Mouse (Mus musculus) CH12.LX (cell line): ENCODE measurements around the gene Fstl4. TPM values are rescaled to one million over a fixed set of nuclear protein-coding genes. Genes with fewer than 3 reads are reported as not detected.

ENCODE experiments used
- DNase-seq: peaks from one replicate; pipeline ENCODE4 v3.0.0-alpha.2; 2013; ENCODE audit errors: extremely low read depth
- H3K27ac ChIP-seq: 2 replicates; pipeline ENCODE4 v1.5.1; 2012; ENCODE audit warnings: low read depth, mild to moderate bottlenecking, control low read depth, moderate library complexity; ENCODE audit not compliant: insufficient read depth
- H3K27me3 ChIP-seq: replicated peaks from 2 replicates; pipeline ENCODE3; 2012; ENCODE audit warnings: inconsistent platforms
- H3K36me3 ChIP-seq, 2 experiments: replicated peaks in 1 of 2; 2 replicates each; pipeline versions ENCODE3 to v1.6.1; 2012; ENCODE audit warnings: inconsistent platforms in 1 of 2, low read length in 1 of 2, mild to moderate bottlenecking in 1 of 2, mixed read lengths in 1 of 2, moderate library complexity in 1 of 2; ENCODE audit not compliant: control insufficient read depth in 1 of 2, insufficient read depth in 1 of 2
- H3K4me1 ChIP-seq, 2 experiments: 2 replicates each; pipeline ENCODE4 v1.6.1; 2012; ENCODE audit warnings: inconsistent platforms in 1 of 2, moderate library complexity in 1 of 2; ENCODE audit not compliant: insufficient read depth in 2 of 2, control insufficient read depth in 1 of 2
- H3K4me2 ChIP-seq: 2 replicates; pipeline ENCODE4 v1.6.1; 2012; ENCODE audit warnings: low read depth, mild to moderate bottlenecking, control low read depth; ENCODE audit not compliant: poor library complexity, insufficient read depth, severe bottlenecking
- H3K4me3 ChIP-seq, 3 experiments: fragments of 150-350 bp in 1 of 3; sonication (generic) in 1 of 3; replicated peaks in 1 of 3; 2 replicates each; pipeline versions ENCODE3 to v1.5.1; 2011 to 2012; ENCODE audit warnings: low read depth in 2 of 3, low read length in 2 of 3, mild to moderate bottlenecking in 2 of 3, moderate library complexity in 2 of 3, control low read depth in 1 of 3, improper control_type of control experiment in 1 of 3, inconsistent platforms in 1 of 3, mixed read lengths in 1 of 3; ENCODE audit not compliant: poor library complexity in 1 of 3
- H3K79me2 ChIP-seq: replicated peaks from 2 replicates; pipeline ENCODE4 v1.6.1; 2012; ENCODE audit warnings: mild to moderate bottlenecking, moderate library complexity; ENCODE audit not compliant: control insufficient read depth, poor library complexity, insufficient read depth, severe bottlenecking; ENCODE audit errors: extremely low read depth
- H3K9ac ChIP-seq: 2 replicates; pipeline ENCODE4 v1.6.1; 2012; ENCODE audit warnings: low read depth, mild to moderate bottlenecking, control low read depth, moderate library complexity; ENCODE audit not compliant: insufficient read depth
- H3K9me3 ChIP-seq: replicated peaks from 2 replicates; pipeline ENCODE3; 2012; ENCODE audit warnings: low read length, inconsistent platforms, mixed read lengths
- BHLHE40 ChIP-seq: IDR thresholded peaks from 2 replicates; pipeline ENCODE4 v1.6.1; 2011; ENCODE audit warnings: mild to moderate bottlenecking, low read depth, low read length, improper control_type of control experiment
- CHD2 ChIP-seq: IDR thresholded peaks from 2 replicates; pipeline ENCODE4 v1.6.1; 2011; ENCODE audit warnings: low read length, improper control_type of control experiment
- CTCF ChIP-seq, 2 experiments: IDR thresholded peaks in 1 of 2; conservative IDR thresholded peaks in 1 of 2; 2 replicates each; pipeline ENCODE4 v1.5.1; 2011 to 2012; ENCODE audit warnings: low read depth in 2 of 2, low read length in 2 of 2, improper control_type of control experiment in 1 of 2, inconsistent platforms in 1 of 2, mild to moderate bottlenecking in 1 of 2, moderate library complexity in 1 of 2
- ETS1 ChIP-seq: conservative IDR thresholded peaks from 2 replicates; pipeline ENCODE4 v1.6.1; 2012; ENCODE audit warnings: low read depth, mild to moderate bottlenecking, inconsistent platforms, low read length, improper control_type of control experiment, moderate library complexity
- IRF4 ChIP-seq: IDR thresholded peaks from 2 replicates; pipeline ENCODE4 v1.6.1; 2014; ENCODE audit warnings: low read depth, mild to moderate bottlenecking, inconsistent platforms, low read length, improper control_type of control experiment
- JUND ChIP-seq: conservative IDR thresholded peaks from 2 replicates; pipeline ENCODE4 v1.6.1; 2011; ENCODE audit warnings: low read depth, low read length, improper control_type of control experiment
- KAT2A ChIP-seq: IDR thresholded peaks from 2 replicates; pipeline ENCODE4 v1.6.1; 2012; ENCODE audit warnings: low read length, improper control_type of control experiment, inconsistent platforms; ENCODE audit not compliant: insufficient replicate concordance
- MAFK ChIP-seq: IDR thresholded peaks from 2 replicates; pipeline ENCODE4 v1.6.1; 2011; ENCODE audit warnings: low read length, improper control_type of control experiment; ENCODE audit not compliant: insufficient replicate concordance
- MXI1 ChIP-seq: IDR thresholded peaks from 2 replicates; pipeline ENCODE4 v1.6.1; 2011; ENCODE audit warnings: mild to moderate bottlenecking, low read depth, low read length, improper control_type of control experiment
- PAX5 ChIP-seq: IDR thresholded peaks from 2 replicates; pipeline ENCODE4 v1.6.1; 2012; ENCODE audit warnings: low read length, inconsistent platforms, mixed read lengths
- POLR2A ChIP-seq: IDR thresholded peaks from 2 replicates; pipeline ENCODE4 v1.6.1; 2011; ENCODE audit warnings: low read depth, mild to moderate bottlenecking, improper control_type of control experiment, low read length
- POLR2AphosphoS2 ChIP-seq: IDR thresholded peaks from 2 replicates; pipeline ENCODE4 v1.6.1; 2011; ENCODE audit warnings: low read depth, low read length, improper control_type of control experiment
- RAD21 ChIP-seq: IDR thresholded peaks from 2 replicates; pipeline ENCODE4 v1.6.1; 2011; ENCODE audit warnings: low read depth, mild to moderate bottlenecking, low read length, improper control_type of control experiment, moderate library complexity
- SMC3 ChIP-seq: IDR thresholded peaks from 2 replicates; pipeline ENCODE4 v1.6.1; 2011; ENCODE audit warnings: low read depth, low read length, improper control_type of control experiment
- TBP ChIP-seq: conservative IDR thresholded peaks from 2 replicates; pipeline ENCODE4 v1.6.1; 2011; ENCODE audit warnings: low read depth, low read length, improper control_type of control experiment
- UBTF ChIP-seq: IDR thresholded peaks from 2 replicates; pipeline ENCODE4 v1.6.1; 2012; ENCODE audit warnings: low read depth, mild to moderate bottlenecking, inconsistent platforms, low read length, improper control_type of control experiment, moderate library complexity
- USF1 ChIP-seq: IDR thresholded peaks from 2 replicates; pipeline ENCODE4 v1.6.1; 2014; ENCODE audit warnings: low read depth, mild to moderate bottlenecking, inconsistent platforms, low read length, improper control_type of control experiment
- USF2 ChIP-seq: conservative IDR thresholded peaks from 2 replicates; pipeline ENCODE4 v1.6.1; 2011; ENCODE audit warnings: low read depth, low read length, improper control_type of control experiment
- ZKSCAN1 ChIP-seq: IDR thresholded peaks from 2 replicates; pipeline ENCODE4 v1.6.1; 2012; ENCODE audit warnings: low read depth, inconsistent platforms, low read length, improper control_type of control experiment, borderline replicate concordance
- ZNF384 ChIP-seq: IDR thresholded peaks from 2 replicates; pipeline ENCODE4 v1.6.1; 2012; ENCODE audit warnings: low read depth, low read length, improper control_type of control experiment, inconsistent platforms
- dilution Hi-C: fragments of 300-500 bp; cut with MboI; formaldehyde crosslinking; loops from 2 replicates; pipeline ENCODE4 v1.14.3; 2020; ENCODE audit warnings: low sequenced_read_pairs; ENCODE audit not compliant: extremely low pct_unique_long_range_greater_than_20kb, extremely low pct_ligation_motif_present
- in situ Hi-C: fragments of 300-500 bp; cut with MboI; formaldehyde crosslinking; loops from 3 replicates; pipeline ENCODE4 v1.14.3; 2019; ENCODE audit warnings: low sequenced_read_pairs, low pct_ligation_motif_present, low pct_unique_long_range_greater_than_20kb, mixed read lengths
- polyA plus RNA-seq: library from polyadenylated mRNA; unstranded; fragments of >175 nt; gene quantifications from 2 replicates; pipeline ENCODE4 v1.2.1, GENCODE M21; 2012; ENCODE audit warnings: low read depth; ENCODE audit not compliant: insufficient read length
- total RNA-seq, 2 experiments: library from RNA; depleted of rRNA; stranded (reverse); fragments of 300-350 nt in 1 of 2; fragments of >200 nt in 1 of 2; gene quantifications; 2 replicates each; pipeline ENCODE4 v1.2.3; 2012 to 2014

Fstl4 gene
- total and polyA plus RNA-seq, 3 experiments: not detected

GRCm38 (mm10) chr11:52765678-52766254 lies 1.3 kb downstream of the Fstl4 start:
- no peak for DNase-seq
- in situ Hi-C loops: no loop called here
- TF ChIP-seq RAD21: peak; percentile 26
- no peak for TF ChIP-seq ZNF384
- TF ChIP-seq CTCF (conservative IDR thresholded peaks at IDR 0.05 in 1 of 2, IDR thresholded peaks at IDR 0.05 in 1 of 2; ENCODE audit: low read depth in 2 of 2, low read length in 2 of 2): peak in 1 of 2 experiments; percentile 58; a peak in 2 of 4 replicates
- TF ChIP-seq SMC3: peak; percentile 38

GRCm38 (mm10) chr11:52767921-52768320 lies 3.5 kb downstream of the Fstl4 start:
- no peak for DNase-seq
- H3K4me1 ChIP-seq: peaks cover 0 to 7% of the 10 kb centered on the region in 2 experiments; a peak in 1 of 4 replicates
- H3K79me2 ChIP-seq: no peaks in the 10 kb centered on the region
- peaks cover 14% of the 10 kb centered on the region for H3K27me3 ChIP-seq
- dilution Hi-C loops (no loop called here), in situ Hi-C loops (no loop called here)
- peaks cover 17% of the 10 kb centered on the region for H3K9me3 ChIP-seq
- TF ChIP-seq TBP (no peak), ETS1 (no peak), KAT2A (no peak), POLR2AphosphoS2 (no peak), USF1 (no peak), JUND (no peak), ZKSCAN1 (no peak), ZNF384 (no peak), POLR2A (no peak), MAFK (no peak), MXI1 (no peak), PAX5 (no peak), UBTF (no peak)
- no peak overlapping the region for H3K4me2 ChIP-seq
- no peaks in the 10 kb centered on the region for H3K36me3 ChIP-seq
- no peak overlapping the region for H3K9ac ChIP-seq
- H3K27ac ChIP-seq: no peak overlapping the region
- no peak overlapping the region for H3K4me3 ChIP-seq

More at GRCm38 (mm10) chr11:52765678-52766254, 1.3 kb downstream of the Fstl4 start:
- dilution Hi-C loops: no loop called here
- H3K79me2 ChIP-seq: no peaks in the 10 kb centered on the region
- H3K4me3 ChIP-seq: no peak overlapping the region
- no peaks in the 10 kb centered on the region for H3K36me3 ChIP-seq
- no peak overlapping the region for H3K9ac ChIP-seq
- H3K27ac ChIP-seq: no peak overlapping the region
- peaks cover 0 to 7% of the 10 kb centered on the region in 2 experiments; a peak in 1 of 4 replicates for H3K4me1 ChIP-seq
- no peak overlapping the region for H3K4me2 ChIP-seq
- peaks cover 17% of the 10 kb centered on the region for H3K9me3 ChIP-seq
- peaks cover 16% of the 10 kb centered on the region for H3K27me3 ChIP-seq

- Histone ChIP-seq H3K27me3 (peaks cover 36% of the 10 kb centered on the region), H3K36me3 (no peaks in the 10 kb centered on the region)
- TF ChIP-seq USF2 (no peak), MAFK (no peak), JUND (no peak), IRF4 (no peak), BHLHE40 (no peak), CHD2 (no peak), ETS1 (no peak), RAD21 (no peak), TBP (no peak)
- TF ChIP-seq, all 38 proteins: peak for 0
- Histone ChIP-seq H3K4me1 (no peaks in the 10 kb centered on the region), H3K27ac (no peak overlapping the region), H3K4me2 (no peak overlapping the region), H3K9me3 (no peaks in the 10 kb centered on the region), H3K9ac (no peak overlapping the region), H3K79me2 (no peaks in the 10 kb centered on the region), H3K4me3 (no peak overlapping the region)
- no peak for DNase-seq
- in situ Hi-C loops: no loop called here
- dilution Hi-C loops: no loop called here
Measured at GRCm38 (mm10) chr11:52773073-52773472, 8.6 kb downstream of the Fstl4 start.
